Mouse (Mus musculus) heart, adult 2 months (tissue): ENCODE measurements around the gene Gpatch2l.

Experiments used
- CTCF ChIP-seq: fragments of 200-600 bp; IDR thresholded peaks from 2 replicates; pipeline ENCODE4 v1.8.1; 2022; ENCODE audit warnings: antibody characterized with exemption, mild to moderate bottlenecking, moderate library complexity
- POLR2A ChIP-seq: fragments of 200-500 bp; IDR thresholded peaks from 2 replicates; pipeline ENCODE4 v1.6.1; 2011; ENCODE audit warnings: mild to moderate bottlenecking, low read depth, low read length, control low read depth; ENCODE audit not compliant: insufficient read depth

DNA sequence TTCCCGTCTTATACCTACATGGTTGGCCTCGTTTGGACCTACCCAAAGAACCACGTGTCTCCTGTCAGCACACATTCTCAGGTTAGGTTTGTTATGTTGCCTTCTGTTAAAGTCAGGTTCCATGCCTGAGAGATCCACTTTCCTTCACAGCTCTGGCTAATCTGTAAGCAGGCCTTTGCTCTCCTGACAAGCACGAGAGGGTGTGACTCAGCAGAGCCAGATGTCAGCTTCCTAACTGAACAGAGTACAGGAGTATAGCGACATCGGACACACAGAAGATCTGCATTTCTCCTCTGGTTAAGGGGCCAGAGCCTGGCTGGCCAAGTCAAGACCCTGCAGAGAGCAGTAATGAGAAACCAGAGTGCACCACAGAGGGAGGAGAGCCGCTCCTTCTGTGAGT lies 63.4 kb downstream of the Gpatch2l start:
- no peak for TF ChIP-seq POLR2A
- TF ChIP-seq CTCF, result no peak
